In genomic region chr2:30269241-30269990, GRCm38 (mm10) we compare ENCODE assay signal across 11 mouse cellular contexts. TPM values are rescaled to one million over a fixed set of nuclear protein-coding genes. Genes with fewer than 3 reads are reported as not detected.
DNase-seq lines count a peak whose midpoint lies in the region; ATAC-seq lines count a peak whose summit lies in the region.
"Had no signal": no experiment of that assay in that cellular context is flagged by ENCODE, and none has a peak within 500 bp of the region (broad histone marks: within the 10 kb centered on the region; RNA-seq: fewer than 3 reads in every experiment).

No protein-coding gene starts in this region.

- no peaks in the 10 kb centered on the region for H3K9me3 ChIP-seq in neural tube, embryonic 15.5 days (replicated peaks)
- H3K9me3 ChIP-seq in stomach, embryonic 16.5 days (replicated peaks; ENCODE audit: control insufficient read depth, low read length), result no peaks in the 10 kb centered on the region
- H3K9me3 ChIP-seq: embryonic facial prominence, embryonic 12.5 days; liver, embryonic 15.5 days had no signal

- H3K27ac ChIP-seq in neural tube, embryonic 15.5 days (replicated peaks), result peak overlapping the region; percentile 33
- H3K27ac ChIP-seq in stomach, embryonic 16.5 days (ENCODE audit: low read length), result peak overlapping the region; percentile 71
- H3K27ac ChIP-seq: embryonic facial prominence, embryonic 12.5 days; liver, embryonic 15.5 days had no signal

- peaks cover 31% of the 10 kb centered on the region for H3K4me1 ChIP-seq in neural tube, embryonic 15.5 days
- peaks cover 37% of the 10 kb centered on the region for H3K4me1 ChIP-seq in stomach, embryonic 16.5 days (ENCODE audit: control insufficient read depth, insufficient read depth, low read length)

- no peak for ATAC-seq in neural tube, embryonic 15.5 days (ENCODE audit: low FRiP score)
- ATAC-seq in stomach, embryonic 16.5 days (ENCODE audit: insufficient read depth, low FRiP score), result no peak

- no peak overlapping the region for H3K4me3 ChIP-seq in neural tube, embryonic 15.5 days (replicated peaks)
- no peak overlapping the region for H3K4me3 ChIP-seq in stomach, embryonic 16.5 days (replicated peaks; ENCODE audit: low read length)
- H3K4me3 ChIP-seq: embryonic facial prominence, embryonic 12.5 days; liver, embryonic 15.5 days had no signal

- no peak overlapping the region for H3K4me2 ChIP-seq in neural tube, embryonic 15.5 days
- no peak overlapping the region for H3K4me2 ChIP-seq in stomach, embryonic 16.5 days (ENCODE audit: low read depth, low read length)
- H3K4me2 ChIP-seq: embryonic facial prominence, embryonic 12.5 days; liver, embryonic 15.5 days had no signal

- peak; percentile 8 for DNase-seq in kidney, adult 11 months
- no peak for DNase-seq in kidney, postnatal 4 days
- no peak for DNase-seq in neural tube, embryonic 10.5 days (ENCODE audit: extremely low spot score, low spot score)
- peak; percentile 20 for DNase-seq in heart, postnatal 4 days
- no peak for DNase-seq in thymus, postnatal 14 days
- DNase-seq in Muller cell, postnatal 12 days (ENCODE audit: inconsistent ontology term), result no peak

- H3K9ac ChIP-seq in neural tube, embryonic 15.5 days (replicated peaks), result no peak overlapping the region
- H3K9ac ChIP-seq in stomach, embryonic 16.5 days (ENCODE audit: low read length), result peak overlapping the region; percentile 52
- H3K9ac ChIP-seq: embryonic facial prominence, embryonic 12.5 days; liver, embryonic 15.5 days had no signal

- WGBS in neural tube, embryonic 15.5 days, result 91% methylated on average over 17 of the region's 17 CpGs
- WGBS in stomach, embryonic 16.5 days, result 82% methylated on average over 17 of the region's 17 CpGs

- H3K27me3 ChIP-seq in neural tube, embryonic 15.5 days (replicated peaks), result no peaks in the 10 kb centered on the region
- no peaks in the 10 kb centered on the region for H3K27me3 ChIP-seq in stomach, embryonic 16.5 days (ENCODE audit: control insufficient read depth, insufficient read depth, low read length)
- H3K27me3 ChIP-seq: embryonic facial prominence, embryonic 12.5 days; liver, embryonic 15.5 days had no signal

- peaks cover 15% of the 10 kb centered on the region for H3K36me3 ChIP-seq in neural tube, embryonic 15.5 days
- H3K36me3 ChIP-seq in stomach, embryonic 16.5 days (ENCODE audit: control insufficient read depth, insufficient read depth, low read length), result no peaks in the 10 kb centered on the region

RNA-seq across cellular contexts. Expression of gene Phyhd1, which starts 3.4 kb away (rescaled TPM):
- polyA plus RNA-seq in neural tube, embryonic 15.5 days (2015; fragmentation: Nextera tagmentation; extraction: Ambion mirVana), result 4.8 and 5.2 TPM in 2 replicates
- total RNA-seq in heart, postnatal 4 days (2021), result 10 to 100 TPM; 20.6 to 26.0 TPM
- 13.3 and 13.5 TPM in 2 replicates for polyA plus RNA-seq in stomach, embryonic 16.5 days (2015; fragmentation: Nextera tagmentation; extraction: Ambion mirVana)

RNA-seq across cellular contexts. Expression of gene Gm28038, which starts 11.4 kb away (rescaled TPM):
- not detected in 2 replicates for polyA plus RNA-seq in neural tube, embryonic 15.5 days (2015; fragmentation: Nextera tagmentation; extraction: Ambion mirVana)
- total RNA-seq in heart, postnatal 4 days (2021), result 1 to 10 TPM in 1 of 2 experiments, not detected in 1; 4.6 TPM
- not detected in 2 replicates for polyA plus RNA-seq in stomach, embryonic 16.5 days (2015; fragmentation: Nextera tagmentation; extraction: Ambion mirVana)
- total RNA-seq: MEL had no signal
- polyA plus RNA-seq: embryonic facial prominence, embryonic 12.5 days; liver, embryonic 15.5 days had no signal

RNA-seq across cellular contexts. Expression of gene Dolk, which starts 16.7 kb away (rescaled TPM):
- polyA plus RNA-seq in neural tube, embryonic 15.5 days (2015; fragmentation: Nextera tagmentation; extraction: Ambion mirVana), result 37.4 and 38.5 TPM in 2 replicates
- total RNA-seq in heart, postnatal 4 days (2021), result 10 to 100 TPM; 23.6 to 23.7 TPM
- polyA plus RNA-seq in stomach, embryonic 16.5 days (2015; fragmentation: Nextera tagmentation; extraction: Ambion mirVana), result 32.4 and 34.0 TPM in 2 replicates

RNA-seq across cellular contexts. Expression of gene Nup188, which starts 16.8 kb away (rescaled TPM):
- polyA plus RNA-seq in neural tube, embryonic 15.5 days (2015; fragmentation: Nextera tagmentation; extraction: Ambion mirVana), result 15.4 and 22.2 TPM in 2 replicates
- 10 to 100 TPM; 28.0 to 34.5 TPM for total RNA-seq in heart, postnatal 4 days (2021)
- polyA plus RNA-seq in stomach, embryonic 16.5 days (2015; fragmentation: Nextera tagmentation; extraction: Ambion mirVana), result 26.0 and 30.5 TPM in 2 replicates

RNA-seq across cellular contexts. Expression of gene Gm28035, which starts 29.0 kb away (rescaled TPM):
- 0.12 and 0.32 TPM in 2 replicates for polyA plus RNA-seq in neural tube, embryonic 15.5 days (2015; fragmentation: Nextera tagmentation; extraction: Ambion mirVana)
- total RNA-seq in heart, postnatal 4 days (2021), result 1 to 10 TPM in 1 of 2 experiments, under 1 TPM in 1; 0.88 to 1.5 TPM
- polyA plus RNA-seq in stomach, embryonic 16.5 days (2015; fragmentation: Nextera tagmentation; extraction: Ambion mirVana), result 0.24 and 0.30 TPM in 2 replicates
- total RNA-seq: MEL had no signal

Comparison
In these comparisons a context has a peak if more than half of its experiments do, and no peak if none do; other contexts are left out.
1. DNase-seq: peak in kidney, adult 11 months (single experiment) and heart, postnatal 4 days (single experiment); none in kidney, postnatal 4 days (0 of 2), neural tube, embryonic 10.5 days (single experiment), thymus, postnatal 14 days (single experiment) and Muller cell, postnatal 12 days (single experiment).